Mouse (Mus musculus): ENCODE results near the gene Rnaset2b.
"Not testable (repeated sequence)": the region's sequence is repeated elsewhere in the genome, so short reads cannot be mapped to it uniquely, and the experiment has no call there.

The Rnaset2b gene

GRCm38 (mm10) chr17:6970334-6970733 is at the start of gene Rnaset2b:
Rnaset2b (plus strand) TSS chr17:6970634.
- not testable (repeated sequence) for DNase-seq (ENCODE audit: low spot score in 2 of 2)

GRCm38 (mm10) chr17:6931625-6932024 is 38.8 kb upstream of the Rnaset2b start:
- DNase-seq (ENCODE audit: low spot score in 2 of 2), result not testable (repeated sequence)

- DNase-seq (ENCODE audit: low spot score in 2 of 2), result not testable (repeated sequence)
Measured at GRCm38 (mm10) chr17:6942560-6942959, 27.9 kb upstream of the Rnaset2b start.

- not testable (repeated sequence) for DNase-seq (ENCODE audit: low spot score in 2 of 2)
Measured at GRCm38 (mm10) chr17:6947637-6947983, 22.8 kb upstream of the Rnaset2b start.

- peak; percentile 76 to 88 for DNase-seq (ENCODE audit: low spot score in 2 of 2)
Measured at GRCm38 (mm10) chr17:6947984-6948768, 22.3 kb upstream of the Rnaset2b start, which contains the start of gene Rsph3b. Rsph3b (minus strand) TSS chr17:6948682.

GRCm38 (mm10) chr17:6948769-6949228 is 21.6 kb upstream of the Rnaset2b start:
- not testable (repeated sequence) for DNase-seq (ENCODE audit: low spot score in 2 of 2)

GRCm38 (mm10) chr17:6958881-6959280 is 11.6 kb upstream of the Rnaset2b start:
- DNase-seq (ENCODE audit: low spot score in 2 of 2), result not testable (repeated sequence)

- DNase-seq (ENCODE audit: low spot score in 2 of 2), result not testable (repeated sequence)
Measured at GRCm38 (mm10) chr17:6959543-6960259, 10.7 kb upstream of the Rnaset2b start.

GRCm38 (mm10) chr17:6960349-6960748 is 10.1 kb upstream of the Rnaset2b start:
- not testable (repeated sequence) for DNase-seq (ENCODE audit: low spot score in 2 of 2)

GRCm38 (mm10) chr17:6960776-6961175 is 9.7 kb upstream of the Rnaset2b start, which contains the start of gene Tagap1:
Tagap1 (minus strand) TSS chr17:6961156.
- DNase-seq (ENCODE audit: low spot score in 2 of 2), result peak in 1 of 2 experiments; percentile 49

- peak in 1 of 2 experiments; percentile 57 for DNase-seq (ENCODE audit: low spot score in 2 of 2)
Measured at GRCm38 (mm10) chr17:6961181-6962000, 9.0 kb upstream of the Rnaset2b start.

GRCm38 (mm10) chr17:6962339-6962738 is 8.1 kb upstream of the Rnaset2b start:
- DNase-seq (ENCODE audit: low spot score in 2 of 2), result not testable (repeated sequence)

GRCm38 (mm10) chr17:6962936-6963335 is 7.5 kb upstream of the Rnaset2b start:
- DNase-seq (ENCODE audit: low spot score in 2 of 2), result not testable (repeated sequence)

GRCm38 (mm10) chr17:6965364-6965763 is 5.1 kb upstream of the Rnaset2b start:
- peak in 1 of 2 experiments; percentile 46 for DNase-seq (ENCODE audit: low spot score in 2 of 2)

GRCm38 (mm10) chr17:6967673-6968072 is 2.8 kb upstream of the Rnaset2b start:
- DNase-seq (ENCODE audit: low spot score in 2 of 2), result not testable (repeated sequence)

- DNase-seq (ENCODE audit: low spot score in 2 of 2), result not testable (repeated sequence)
Measured at GRCm38 (mm10) chr17:6971238-6971637, 804 bp downstream of the Rnaset2b start.

GRCm38 (mm10) chr17:6972836-6973396 is 2.5 kb downstream of the Rnaset2b start:
- DNase-seq (ENCODE audit: low spot score in 2 of 2), result not testable (repeated sequence)

GRCm38 (mm10) chr17:6974985-6975384 is 4.6 kb downstream of the Rnaset2b start:
- not testable (repeated sequence) for DNase-seq (ENCODE audit: low spot score in 2 of 2)

- peak; percentile 27 to 60 for DNase-seq (ENCODE audit: low spot score in 2 of 2)
Measured at GRCm38 (mm10) chr17:6978287-6979248, 8.1 kb downstream of the Rnaset2b start, which contains the start of gene Gm49721. Gm49721 (plus strand) TSS chr17:6978904.

- DNase-seq (ENCODE audit: low spot score in 2 of 2), result not testable (repeated sequence)
Measured at GRCm38 (mm10) chr17:6979380-6979779, 8.9 kb downstream of the Rnaset2b start.
